Mouse (Mus musculus): Measurements from ENCODE around the gene Plk5. TPM values are rescaled to one million over a fixed set of nuclear protein-coding genes. Genes with fewer than 3 reads are reported as not detected.

Gene Plk5
- polyA plus RNA-seq, 1 experiment from 2014 or later, result 2.2 TPM

- ATAC-seq (ENCODE audit: low FRiP score, low read depth), result no peak
- peak overlapping the region; percentile 71 for H3K9ac ChIP-seq
These were observed 34.3 kb upstream of the Plk5 start for GRCm38 (mm10) chr10:80321670-80322581.

DNA sequence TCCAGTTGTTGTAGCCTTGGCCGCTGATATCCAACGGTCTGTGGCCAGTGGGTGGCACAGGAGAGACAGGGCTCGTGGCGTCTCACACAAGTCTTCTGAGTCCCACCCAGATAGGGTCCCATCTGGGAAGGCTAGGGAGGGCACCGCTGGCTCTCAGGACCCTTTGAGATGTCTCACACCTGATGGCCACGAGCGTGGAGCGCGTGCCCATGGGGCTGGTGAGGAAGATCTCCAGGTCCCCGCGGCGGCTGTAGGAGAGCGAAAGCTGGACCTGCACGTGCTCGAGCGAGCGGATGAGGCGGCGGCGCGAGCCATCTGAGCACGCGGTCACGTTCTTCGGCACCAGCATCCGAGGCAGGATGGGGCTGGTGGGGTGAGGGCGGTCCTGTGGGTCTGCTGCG, 33.4 kb upstream of the Plk5 start:
- no peak for ATAC-seq (ENCODE audit: low FRiP score, low read depth)
- peak overlapping the region; percentile 97 for H3K4me2 ChIP-seq (replicated peaks)
- peaks cover 39% of the 10 kb centered on the region for H3K4me1 ChIP-seq
- peaks cover 13% of the 10 kb centered on the region for H3K36me3 ChIP-seq
- no peaks in the 10 kb centered on the region for H3K9me3 ChIP-seq
- H3K27me3 ChIP-seq, result peaks cover 11% of the 10 kb centered on the region
- 3% methylated on average over 28 of the region's 28 CpGs for WGBS
- H3K27ac ChIP-seq, result no peak overlapping the region; the same call in 1 of the 2 replicates
- peak overlapping the region; percentile 65 for H3K4me3 ChIP-seq
- H3K9ac ChIP-seq, result peak overlapping the region; percentile 71

More at GRCm38 (mm10) chr10:80321670-80322581, 34.3 kb upstream of the Plk5 start:
- Histone ChIP-seq H3K36me3 (peaks cover 19% of the 10 kb centered on the region), H3K27me3 (peaks cover 14% of the 10 kb centered on the region), H3K27ac (no peak overlapping the region), H3K4me2 (replicated peaks) (peak overlapping the region; percentile 97), H3K4me1 (peaks cover 39% of the 10 kb centered on the region), H3K4me3 (peak overlapping the region; percentile 65), H3K9me3 (no peaks in the 10 kb centered on the region)
- 95% methylated on average over 21 of the region's 21 CpGs for WGBS

- Histone ChIP-seq H3K9ac (peak overlapping the region; percentile 71), H3K36me3 (peaks cover 7% of the 10 kb centered on the region), H3K9me3 (no peaks in the 10 kb centered on the region), H3K4me2 (replicated peaks) (peak overlapping the region; percentile 97), H3K27me3 (peaks cover 11% of the 10 kb centered on the region), H3K4me3 (peak overlapping the region; percentile 65), H3K27ac (no peak overlapping the region), H3K4me1 (peaks cover 39% of the 10 kb centered on the region)
- peak; percentile 41; the same call in 1 of the 2 replicates for ATAC-seq (ENCODE audit: low FRiP score, low read depth)
- WGBS, result under 1% methylated on average over 46 of the region's 46 CpGs
These were observed 32.8 kb upstream of the Plk5 start for GRCm38 (mm10) chr10:80323261-80324119.

- H3K4me1 ChIP-seq, result peaks cover 34% of the 10 kb centered on the region
- peaks cover 11% of the 10 kb centered on the region for H3K27me3 ChIP-seq
- no peak overlapping the region; the same call in 1 of the 2 replicates for H3K4me3 ChIP-seq
- no peak overlapping the region for H3K9ac ChIP-seq
- no peaks in the 10 kb centered on the region for H3K9me3 ChIP-seq
- H3K4me2 ChIP-seq (replicated peaks), result peak overlapping the region; percentile 97
- H3K27ac ChIP-seq, result no peak overlapping the region
- ATAC-seq (ENCODE audit: low FRiP score, low read depth), result no peak
- 79% methylated on average over 17 of the region's 17 CpGs for WGBS
- H3K36me3 ChIP-seq, result no peaks in the 10 kb centered on the region
These were observed 31.9 kb upstream of the Plk5 start for GRCm38 (mm10) chr10:80324120-80325037.

DNA sequence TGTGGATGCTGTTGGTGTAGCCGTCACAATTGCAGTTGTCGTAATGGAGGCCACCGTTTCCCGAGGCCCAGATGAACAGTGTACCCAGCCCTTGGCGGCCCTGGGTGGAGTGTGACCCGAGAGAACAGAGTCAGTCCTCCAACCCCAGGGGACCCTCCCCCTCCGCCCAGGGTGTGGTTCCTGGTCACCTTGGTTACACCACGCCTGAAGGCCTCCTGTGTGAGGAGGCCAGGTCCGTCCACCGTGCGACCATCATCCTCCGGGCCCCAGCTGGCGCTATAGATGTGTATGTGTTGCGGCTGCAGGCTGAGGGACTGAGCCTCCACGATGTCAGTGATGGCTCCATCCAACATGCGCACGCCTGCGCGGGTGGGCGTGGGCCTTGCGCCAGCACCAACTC, 31.2 kb upstream of the Plk5 start:
- no peaks in the 10 kb centered on the region for H3K36me3 ChIP-seq
- H3K9me3 ChIP-seq, result no peaks in the 10 kb centered on the region
- peaks cover 30% of the 10 kb centered on the region for H3K4me1 ChIP-seq
- no peak overlapping the region for H3K4me3 ChIP-seq
- no peak overlapping the region for H3K27ac ChIP-seq
- H3K4me2 ChIP-seq (replicated peaks), result no peak overlapping the region
- 82% methylated on average over 21 of the region's 21 CpGs for WGBS
- ATAC-seq (ENCODE audit: low FRiP score, low read depth), result no peak
- no peak overlapping the region for H3K9ac ChIP-seq
- peaks cover 11% of the 10 kb centered on the region for H3K27me3 ChIP-seq

DNA sequence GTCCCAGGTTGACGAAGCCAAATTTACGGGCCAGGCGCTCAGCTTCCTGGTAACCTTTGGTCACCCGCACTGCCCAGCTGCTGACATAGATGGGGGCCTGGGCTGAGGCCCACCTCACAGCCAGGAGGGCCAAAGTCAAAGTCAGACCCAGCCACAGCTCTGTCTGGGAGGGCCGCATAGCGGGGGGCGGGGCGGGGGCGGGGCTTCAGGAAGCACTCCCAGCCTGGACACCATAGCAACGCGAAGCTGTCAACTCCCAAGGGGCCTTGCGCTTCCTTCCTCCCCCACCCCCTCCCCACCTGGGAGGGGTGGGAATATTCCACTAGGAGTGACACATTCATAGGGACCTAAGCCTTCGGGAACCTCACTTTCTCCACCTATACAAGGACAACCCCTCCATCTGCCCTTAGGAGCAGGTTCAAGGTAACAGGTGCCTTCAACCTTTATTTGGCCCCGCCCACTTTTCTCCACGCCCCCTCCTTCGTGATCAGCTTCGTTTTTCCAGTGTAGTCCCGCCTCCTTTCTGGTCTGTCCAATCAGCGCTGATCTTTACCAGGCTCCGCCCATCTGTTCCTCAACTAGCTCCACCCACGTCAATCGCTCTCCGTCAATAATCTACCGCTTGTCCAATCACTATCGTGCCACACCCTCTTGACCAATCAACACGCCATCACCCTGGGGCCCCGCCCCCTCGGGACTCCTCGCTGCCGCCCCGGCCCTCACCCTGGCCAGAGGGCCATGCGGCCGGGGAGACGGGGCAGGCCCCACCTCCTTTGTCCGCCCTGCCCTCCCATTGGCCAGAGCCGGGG, 26.8 kb upstream of the Plk5 start, which contains the start of the genes Pcsk4 and Reep6:
TSS of gene Pcsk4 (minus strand) at position 226 of the 809 bp plus-strand sequence.
TSS of gene Reep6 (plus strand) at position 681 of the 809 bp plus-strand sequence.
- Histone ChIP-seq H3K9ac (peak within 1 kb of the TSS; percentile 66), H3K27ac (no peak within 1 kb of the TSS), H3K36me3 (no peaks in the 10 kb centered on the region), H3K4me1 (peaks cover 15% of the 10 kb centered on the region), H3K4me2 (replicated peaks) (peak within 1 kb of the TSS; percentile 91), H3K27me3 (peaks cover 43% of the 10 kb centered on the region), H3K4me3 (peak within 1 kb of the TSS; percentile 52), H3K9me3 (no peaks in the 10 kb centered on the region)
- 4% methylated on average over 36 of the region's 36 CpGs for WGBS
- ATAC-seq (ENCODE audit: low FRiP score, low read depth), result peak; percentile 92

DNA sequence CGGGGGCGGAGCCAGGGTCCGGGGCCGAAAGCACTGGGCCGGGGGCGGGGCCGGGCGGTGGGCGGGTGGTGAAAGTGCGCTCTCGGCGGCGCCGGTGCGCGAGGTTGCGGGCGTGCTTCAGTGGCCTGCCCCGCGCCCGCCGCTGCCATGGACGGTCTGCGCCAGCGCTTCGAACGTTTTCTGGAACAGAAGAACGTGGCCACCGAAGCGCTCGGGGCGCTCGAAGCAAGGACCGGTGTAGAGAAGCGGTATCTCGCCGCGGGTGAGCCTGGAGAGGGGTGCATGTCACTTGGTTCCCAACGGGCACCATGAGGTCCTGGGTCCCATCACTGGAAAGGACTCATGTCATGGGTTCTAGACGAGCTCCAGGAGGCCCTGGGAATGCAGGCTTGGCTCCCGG, 26.2 kb upstream of the Plk5 start:
- H3K9ac ChIP-seq, result peak overlapping the region; percentile 66
- peak overlapping the region; percentile 52 for H3K4me3 ChIP-seq
- under 1% methylated on average over 40 of the region's 41 CpGs for WGBS
- no peaks in the 10 kb centered on the region for H3K36me3 ChIP-seq
- no peak for ATAC-seq (ENCODE audit: low FRiP score, low read depth)
- peak overlapping the region; percentile 91 for H3K4me2 ChIP-seq (replicated peaks)
- H3K4me1 ChIP-seq, result peaks cover 15% of the 10 kb centered on the region
- no peaks in the 10 kb centered on the region for H3K9me3 ChIP-seq
- H3K27me3 ChIP-seq, result peaks cover 43% of the 10 kb centered on the region
- H3K27ac ChIP-seq, result no peak overlapping the region

- Histone ChIP-seq H3K27me3 (peaks cover 43% of the 10 kb centered on the region), H3K9ac (no peak overlapping the region; the same call in 1 of the 2 replicates), H3K36me3 (no peaks in the 10 kb centered on the region), H3K4me3 (0 out of 2 replicates have a peak overlapping the region, but pooled peaks have one; percentile 52), H3K4me1 (peaks cover 15% of the 10 kb centered on the region), H3K9me3 (no peaks in the 10 kb centered on the region), H3K4me2 (replicated peaks) (peak overlapping the region; percentile 91), H3K27ac (no peak overlapping the region)
- 67% methylated on average over 2 of the region's 2 CpGs for WGBS
- no peak for ATAC-seq (ENCODE audit: low FRiP score, low read depth)
These were observed 25.4 kb upstream of the Plk5 start for GRCm38 (mm10) chr10:80330888-80331287.

DNA sequence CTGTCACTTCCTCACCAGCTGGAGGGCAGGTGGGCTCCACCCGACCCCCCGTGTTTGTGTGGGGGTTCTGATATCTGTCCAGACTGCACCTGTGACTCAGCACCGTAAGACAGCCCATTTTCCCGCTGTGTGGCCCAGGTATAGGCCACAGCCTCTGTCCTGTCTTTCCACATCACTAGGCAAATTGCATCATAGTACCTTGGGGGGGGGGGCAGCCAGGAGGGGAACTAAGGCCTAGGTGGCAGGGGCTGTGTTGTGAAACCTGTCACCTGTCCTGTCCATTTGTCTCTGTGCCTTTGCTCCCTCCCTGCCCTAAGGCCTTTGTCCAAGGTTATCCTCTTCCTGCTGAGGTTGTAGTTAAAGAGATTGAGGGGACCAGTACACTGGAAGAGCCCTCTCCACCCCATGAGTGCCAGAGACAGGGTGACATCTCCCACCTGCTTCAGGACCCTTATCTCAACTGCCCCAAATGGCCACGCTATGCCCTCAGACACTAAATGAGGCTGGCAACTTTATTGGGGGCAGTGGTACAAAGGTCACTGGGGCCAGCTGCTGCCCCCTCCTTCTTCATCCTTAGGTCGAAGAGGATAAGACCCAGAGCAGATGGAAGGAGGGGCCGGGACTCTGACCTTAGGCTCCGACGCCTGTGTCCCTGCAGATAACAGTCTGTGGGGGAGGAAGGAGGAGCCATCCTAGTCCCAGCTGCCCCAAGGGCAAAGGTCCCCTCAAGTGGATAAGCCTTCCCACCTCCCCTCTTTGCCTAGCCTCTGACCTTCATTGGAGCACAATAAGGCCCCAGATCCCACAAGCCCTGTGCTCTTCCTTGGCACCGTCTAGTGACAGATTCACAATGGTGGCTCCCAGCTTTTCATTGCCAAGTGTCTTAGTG, 24.4 kb upstream of the Plk5 start:
- no peak overlapping the region for H3K9ac ChIP-seq
- no peaks in the 10 kb centered on the region for H3K36me3 ChIP-seq
- H3K4me3 ChIP-seq, result no peak overlapping the region
- WGBS, result 55% methylated on average over 10 of the region's 10 CpGs
- peaks cover 40% of the 10 kb centered on the region for H3K27me3 ChIP-seq
- no peaks in the 10 kb centered on the region for H3K9me3 ChIP-seq
- no peak overlapping the region for H3K4me2 ChIP-seq (replicated peaks)
- no peak overlapping the region for H3K27ac ChIP-seq
- peaks cover 15% of the 10 kb centered on the region for H3K4me1 ChIP-seq
- ATAC-seq (ENCODE audit: low FRiP score, low read depth), result no peak

GRCm38 (mm10) chr10:80332525-80332989, 23.7 kb upstream of the Plk5 start:
- Histone ChIP-seq H3K9ac (no peak overlapping the region), H3K9me3 (no peaks in the 10 kb centered on the region), H3K4me1 (peaks cover 15% of the 10 kb centered on the region), H3K27me3 (peaks cover 35% of the 10 kb centered on the region), H3K27ac (no peak overlapping the region), H3K4me3 (no peak overlapping the region), H3K4me2 (replicated peaks) (no peak overlapping the region), H3K36me3 (no peaks in the 10 kb centered on the region)
- ATAC-seq (ENCODE audit: low FRiP score, low read depth), result no peak
- 76% methylated on average over 5 of the region's 5 CpGs for WGBS

Data from limb, embryonic 13.5 days (tissue).